18 mouse cellular contexts compared by ENCODE assay signal in genomic region chr5:119360351-119360750, GRCm38 (mm10).
A peak's percentile ranks its signal among the peaks of the same experiment; 100 is the strongest.
DNase-seq lines count a peak whose midpoint lies in the region; ATAC-seq and TF ChIP-seq lines count a peak whose summit lies in the region.
"Had no signal": no experiment of that assay in that cellular context is flagged by ENCODE, and none has a peak within 500 bp of the region (broad histone marks: within the 10 kb centered on the region; RNA-seq: fewer than 3 reads in every experiment).

No protein-coding gene starts in this region.

- no peak overlapping the region for H3K27ac ChIP-seq in forebrain, postnatal 0 days (ENCODE audit: low read depth, low read length)
- no peak overlapping the region for H3K27ac ChIP-seq in forebrain, embryonic 15.5 days (replicated peaks)
- H3K27ac ChIP-seq in intestine, postnatal 0 days (ENCODE audit: low read depth, low read length), result no peak overlapping the region
- no peak overlapping the region for H3K27ac ChIP-seq in intestine, embryonic 16.5 days (ENCODE audit: low read length)
- H3K27ac ChIP-seq in stomach, postnatal 0 days (replicated peaks), result no peak overlapping the region
- no peak overlapping the region for H3K27ac ChIP-seq in layer of hippocampus, adult 2 months
- H3K27ac ChIP-seq: embryonic facial prominence, embryonic 12.5 days; heart, embryonic 13.5 days; hindbrain, embryonic 12.5 days had no signal

- TF ChIP-seq EP300 in stomach, postnatal 0 days (optimal IDR thresholded peaks at IDR 0.05), result no peak

- H3K4me3 ChIP-seq in forebrain, postnatal 0 days (ENCODE audit: low read depth, low read length), result no peak overlapping the region
- H3K4me3 ChIP-seq in forebrain, embryonic 15.5 days, result no peak overlapping the region
- no peak overlapping the region for H3K4me3 ChIP-seq in intestine, postnatal 0 days (ENCODE audit: low read depth, low read length)
- H3K4me3 ChIP-seq in intestine, embryonic 16.5 days (ENCODE audit: low read length), result no peak overlapping the region
- H3K4me3 ChIP-seq in stomach, postnatal 0 days (ENCODE audit: low read depth, low read length), result no peak overlapping the region
- no peak overlapping the region for H3K4me3 ChIP-seq in layer of hippocampus, adult 2 months
- H3K4me3 ChIP-seq: embryonic facial prominence, embryonic 12.5 days; heart, embryonic 13.5 days; hindbrain, embryonic 12.5 days had no signal

- H3K36me3 ChIP-seq in forebrain, postnatal 0 days (ENCODE audit: insufficient read depth), result no peaks in the 10 kb centered on the region
- H3K36me3 ChIP-seq in forebrain, embryonic 15.5 days, result no peaks in the 10 kb centered on the region
- H3K36me3 ChIP-seq in intestine, postnatal 0 days (ENCODE audit: control insufficient read depth, insufficient read depth), result no peaks in the 10 kb centered on the region
- no peaks in the 10 kb centered on the region for H3K36me3 ChIP-seq in intestine, embryonic 16.5 days (ENCODE audit: control insufficient read depth, insufficient read depth, low read length)
- no peaks in the 10 kb centered on the region for H3K36me3 ChIP-seq in stomach, postnatal 0 days (ENCODE audit: control insufficient read depth, insufficient read depth, low read length)
- H3K36me3 ChIP-seq: embryonic facial prominence, embryonic 12.5 days; heart, embryonic 13.5 days; hindbrain, embryonic 12.5 days had no signal

- no peak overlapping the region for H3K4me2 ChIP-seq in forebrain, postnatal 0 days (ENCODE audit: low read depth)
- H3K4me2 ChIP-seq in forebrain, embryonic 15.5 days (replicated peaks), result no peak overlapping the region
- no peak overlapping the region for H3K4me2 ChIP-seq in intestine, postnatal 0 days (replicated peaks; ENCODE audit: low read depth)
- no peak overlapping the region for H3K4me2 ChIP-seq in intestine, embryonic 16.5 days (ENCODE audit: low read depth, low read length)
- no peak overlapping the region for H3K4me2 ChIP-seq in stomach, postnatal 0 days (replicated peaks; ENCODE audit: low read depth)
- H3K4me2 ChIP-seq: embryonic facial prominence, embryonic 12.5 days; hindbrain, embryonic 12.5 days had no signal

- ATAC-seq in forebrain, postnatal 0 days, result no peak
- ATAC-seq in forebrain, embryonic 15.5 days (replicated peaks), result no peak
- ATAC-seq in intestine, postnatal 0 days, result no peak
- ATAC-seq in intestine, embryonic 16.5 days, result no peak
- no peak for ATAC-seq in stomach, postnatal 0 days (ENCODE audit: low FRiP score, low TSS enrichment)
- ATAC-seq: forebrain, embryonic 16.5 days; hindbrain, embryonic 16.5 days had no signal

- DNase-seq in forebrain, postnatal 0 days, result no peak
- DNase-seq in ES-CJ7 (ENCODE audit: low read depth, low spot score), result peak; percentile 49
- DNase-seq in stomach, postnatal 0 days (ENCODE audit: low spot score), result no peak
- DNase-seq in layer of hippocampus, adult 2 months (ENCODE audit: low spot score in 2 of 2), result no peak
- DNase-seq: cerebellum, adult 11 months; cerebellum, adult 8-10 months; cerebellum, postnatal 25 days; gastrocnemius, postnatal 14 days; heart, postnatal 36 days; kidney, adult 11 months had no signal

- no peaks in the 10 kb centered on the region for H3K27me3 ChIP-seq in forebrain, postnatal 0 days (ENCODE audit: insufficient read depth, low read length)
- H3K27me3 ChIP-seq in forebrain, embryonic 15.5 days, result no peaks in the 10 kb centered on the region
- H3K27me3 ChIP-seq in intestine, postnatal 0 days (replicated peaks; ENCODE audit: control insufficient read depth, insufficient read depth, low read length), result no peaks in the 10 kb centered on the region
- no peaks in the 10 kb centered on the region for H3K27me3 ChIP-seq in intestine, embryonic 16.5 days (replicated peaks; ENCODE audit: control insufficient read depth, insufficient read depth, low read length)
- H3K27me3 ChIP-seq in stomach, postnatal 0 days (ENCODE audit: control insufficient read depth, insufficient read depth, low read length), result no peaks in the 10 kb centered on the region
- H3K27me3 ChIP-seq: embryonic facial prominence, embryonic 12.5 days had no signal

- no peak overlapping the region for H3K9ac ChIP-seq in forebrain, postnatal 0 days
- no peak overlapping the region for H3K9ac ChIP-seq in forebrain, embryonic 15.5 days (replicated peaks)
- no peak overlapping the region for H3K9ac ChIP-seq in intestine, postnatal 0 days (ENCODE audit: low read depth, low read length)
- H3K9ac ChIP-seq in intestine, embryonic 16.5 days (ENCODE audit: low read depth, low read length), result no peak overlapping the region
- H3K9ac ChIP-seq in stomach, postnatal 0 days (ENCODE audit: low read length), result no peak overlapping the region
- H3K9ac ChIP-seq: embryonic facial prominence, embryonic 12.5 days; hindbrain, embryonic 12.5 days had no signal

- H3K4me1 ChIP-seq in forebrain, postnatal 0 days (ENCODE audit: insufficient read depth), result no peaks in the 10 kb centered on the region
- H3K4me1 ChIP-seq in forebrain, embryonic 15.5 days, result no peaks in the 10 kb centered on the region
- peaks cover 10% of the 10 kb centered on the region for H3K4me1 ChIP-seq in intestine, postnatal 0 days (replicated peaks; ENCODE audit: control insufficient read depth, insufficient read depth, low read length)
- peaks cover 13% of the 10 kb centered on the region; the same call in 1 of the 2 replicates for H3K4me1 ChIP-seq in intestine, embryonic 16.5 days (ENCODE audit: control insufficient read depth, insufficient read depth, low read length)
- no peaks in the 10 kb centered on the region for H3K4me1 ChIP-seq in stomach, postnatal 0 days (replicated peaks; ENCODE audit: control insufficient read depth, insufficient read depth)
- H3K4me1 ChIP-seq: hindbrain, embryonic 12.5 days had no signal

- TF ChIP-seq CTCF in forebrain, postnatal 0 days (IDR thresholded peaks at IDR 0.05; ENCODE audit: low read depth), result peak; percentile 21; the same call in 1 of the 2 replicates
- TF ChIP-seq CTCF in intestine, postnatal 0 days (IDR thresholded peaks at IDR 0.05; ENCODE audit: low read depth), result peak; percentile 27; the same call in 1 of the 2 replicates
- TF ChIP-seq CTCF in stomach, postnatal 0 days (IDR thresholded peaks at IDR 0.05; ENCODE audit: low read depth), result peak; percentile 29
- no peak for TF ChIP-seq CTCF in layer of hippocampus, adult 2 months (conservative IDR thresholded peaks at IDR 0.05)

- no peaks in the 10 kb centered on the region for H3K9me3 ChIP-seq in forebrain, postnatal 0 days (ENCODE audit: low read length)
- no peaks in the 10 kb centered on the region for H3K9me3 ChIP-seq in forebrain, embryonic 15.5 days
- no peaks in the 10 kb centered on the region for H3K9me3 ChIP-seq in intestine, postnatal 0 days (ENCODE audit: control insufficient read depth)
- H3K9me3 ChIP-seq in intestine, embryonic 16.5 days (ENCODE audit: control insufficient read depth, low read length), result no peaks in the 10 kb centered on the region
- H3K9me3 ChIP-seq in stomach, postnatal 0 days (ENCODE audit: control insufficient read depth, low read length), result no peaks in the 10 kb centered on the region
- H3K9me3 ChIP-seq: embryonic facial prominence, embryonic 12.5 days; heart, embryonic 13.5 days; hindbrain, embryonic 12.5 days had no signal

- 88% methylated on average over 2 of the region's 2 CpGs for WGBS in forebrain, postnatal 0 days
- WGBS in forebrain, embryonic 15.5 days, result 92% methylated on average over 2 of the region's 2 CpGs
- WGBS in intestine, postnatal 0 days, result 96% methylated on average over 2 of the region's 2 CpGs
- 97% methylated on average over 2 of the region's 2 CpGs for WGBS in intestine, embryonic 16.5 days
- 83% methylated on average over 2 of the region's 2 CpGs for WGBS in stomach, postnatal 0 days
